Mouse (Mus musculus): ENCODE measurements at regions not wholly inside any gene's neighbourhood (a gene's known extent, or its start where the extent isn't known, plus 50 kb on each side); places are given as distances from the start of the nearest gene placed in this dataset.

GRCm38 (mm10) chr9:94104669-94105068, 433.2 kb downstream of the 1190002N15Rik start:
- WGBS: 63% methylated on average over 4 of the region's 4 CpGs
- Histone ChIP-seq H3K9me3 (ENCODE audit: control insufficient read depth, low read length) (no peaks in the 10 kb centered on the region), H3K4me3 (replicated peaks; ENCODE audit: low read length) (no peak overlapping the region), H3K36me3 (ENCODE audit: control insufficient read depth, insufficient read depth, low read length) (no peaks in the 10 kb centered on the region), H3K9ac (ENCODE audit: low read depth, low read length, severe bottlenecking) (no peak overlapping the region), H3K4me1 (ENCODE audit: control insufficient read depth, insufficient read depth, low read length) (no peaks in the 10 kb centered on the region), H3K27ac (replicated peaks; ENCODE audit: low read depth, low read length) (no peak overlapping the region), H3K4me2 (replicated peaks; ENCODE audit: low read depth, low read length, severe bottlenecking) (no peak overlapping the region), H3K27me3 (ENCODE audit: control insufficient read depth, insufficient read depth, low read length) (no peaks in the 10 kb centered on the region)
- DNase-seq (ENCODE audit: low spot score): no peak
- no peak for TF ChIP-seq POLR2A (IDR thresholded peaks at IDR 0.05; ENCODE audit: borderline replicate concordance, extremely low read depth, insufficient read depth, insufficient read length)
- no peak for ATAC-seq (ENCODE audit: low FRiP score, low read depth)

GRCm38 (mm10) chr9:94101958-94102357, 435.9 kb downstream of the 1190002N15Rik start:
- TF ChIP-seq POLR2A (IDR thresholded peaks at IDR 0.05; ENCODE audit: borderline replicate concordance, extremely low read depth, insufficient read depth, insufficient read length): no peak
- H3K36me3 ChIP-seq (ENCODE audit: control insufficient read depth, insufficient read depth, low read length): no peaks in the 10 kb centered on the region
- H3K4me3 ChIP-seq (replicated peaks; ENCODE audit: low read length): no peak overlapping the region
- no peak overlapping the region for H3K9ac ChIP-seq (ENCODE audit: low read depth, low read length, severe bottlenecking)
- WGBS: 55% methylated on average over 3 of the region's 3 CpGs
- H3K9me3 ChIP-seq (ENCODE audit: control insufficient read depth, low read length): no peaks in the 10 kb centered on the region
- H3K27me3 ChIP-seq (ENCODE audit: control insufficient read depth, insufficient read depth, low read length): no peaks in the 10 kb centered on the region
- DNase-seq (ENCODE audit: low spot score) (no peak), ATAC-seq (ENCODE audit: low FRiP score, low read depth) (no peak)
- no peak overlapping the region for H3K4me2 ChIP-seq (replicated peaks; ENCODE audit: low read depth, low read length, severe bottlenecking)
- H3K4me1 ChIP-seq (ENCODE audit: control insufficient read depth, insufficient read depth, low read length): no peaks in the 10 kb centered on the region
- no peak overlapping the region for H3K27ac ChIP-seq (replicated peaks; ENCODE audit: low read depth, low read length)

GRCm38 (mm10) chr9:94094800-94095199, 443.1 kb downstream of the 1190002N15Rik start:
- Histone ChIP-seq H3K27ac (replicated peaks; ENCODE audit: low read depth, low read length) (no peak overlapping the region), H3K27me3 (ENCODE audit: control insufficient read depth, insufficient read depth, low read length) (no peaks in the 10 kb centered on the region), H3K36me3 (ENCODE audit: control insufficient read depth, insufficient read depth, low read length) (no peaks in the 10 kb centered on the region), H3K9me3 (ENCODE audit: control insufficient read depth, low read length) (no peaks in the 10 kb centered on the region), H3K4me2 (replicated peaks; ENCODE audit: low read depth, low read length, severe bottlenecking) (no peak overlapping the region), H3K9ac (ENCODE audit: low read depth, low read length, severe bottlenecking) (no peak overlapping the region), H3K4me1 (ENCODE audit: control insufficient read depth, insufficient read depth, low read length) (no peaks in the 10 kb centered on the region), H3K4me3 (replicated peaks; ENCODE audit: low read length) (no peak overlapping the region)
- TF ChIP-seq POLR2A (IDR thresholded peaks at IDR 0.05; ENCODE audit: borderline replicate concordance, extremely low read depth, insufficient read depth, insufficient read length): no peak
- 72% methylated on average over 2 of the region's 2 CpGs for WGBS
- no peak for DNase-seq (ENCODE audit: low spot score)
- no peak for ATAC-seq (ENCODE audit: low FRiP score, low read depth)

- no peak overlapping the region for H3K27ac ChIP-seq (replicated peaks; ENCODE audit: low read depth, low read length)
- H3K27me3 ChIP-seq (ENCODE audit: control insufficient read depth, insufficient read depth, low read length): no peaks in the 10 kb centered on the region
- H3K9me3 ChIP-seq (ENCODE audit: control insufficient read depth, low read length): no peaks in the 10 kb centered on the region
- H3K36me3 ChIP-seq (ENCODE audit: control insufficient read depth, insufficient read depth, low read length): no peaks in the 10 kb centered on the region
- 48% methylated on average over 7 of the region's 7 CpGs for WGBS
- no peak for TF ChIP-seq POLR2A (IDR thresholded peaks at IDR 0.05; ENCODE audit: borderline replicate concordance, extremely low read depth, insufficient read depth, insufficient read length)
- H3K9ac ChIP-seq (ENCODE audit: low read depth, low read length, severe bottlenecking): no peak overlapping the region
- H3K4me1 ChIP-seq (ENCODE audit: control insufficient read depth, insufficient read depth, low read length): no peaks in the 10 kb centered on the region
- no peak overlapping the region for H3K4me3 ChIP-seq (replicated peaks; ENCODE audit: low read length)
- peak; percentile 16 for DNase-seq (ENCODE audit: low spot score)
- no peak for ATAC-seq (ENCODE audit: low FRiP score, low read depth)
- H3K4me2 ChIP-seq (replicated peaks; ENCODE audit: low read depth, low read length, severe bottlenecking): no peak overlapping the region
Measured at GRCm38 (mm10) chr9:94091658-94092225, 446.1 kb downstream of the 1190002N15Rik start.

GRCm38 (mm10) chr9:94089759-94090158, 448.1 kb downstream of the 1190002N15Rik start:
- 76% methylated on average over 1 of the region's 1 CpGs for WGBS
- no peak for TF ChIP-seq POLR2A (IDR thresholded peaks at IDR 0.05; ENCODE audit: borderline replicate concordance, extremely low read depth, insufficient read depth, insufficient read length)
- Histone ChIP-seq H3K4me2 (replicated peaks; ENCODE audit: low read depth, low read length, severe bottlenecking) (no peak overlapping the region), H3K27me3 (ENCODE audit: control insufficient read depth, insufficient read depth, low read length) (no peaks in the 10 kb centered on the region), H3K4me3 (replicated peaks; ENCODE audit: low read length) (no peak overlapping the region), H3K4me1 (ENCODE audit: control insufficient read depth, insufficient read depth, low read length) (no peaks in the 10 kb centered on the region), H3K9ac (ENCODE audit: low read depth, low read length, severe bottlenecking) (no peak overlapping the region), H3K36me3 (ENCODE audit: control insufficient read depth, insufficient read depth, low read length) (no peaks in the 10 kb centered on the region), H3K27ac (replicated peaks; ENCODE audit: low read depth, low read length) (no peak overlapping the region), H3K9me3 (ENCODE audit: control insufficient read depth, low read length) (no peaks in the 10 kb centered on the region)
- no peak for DNase-seq (ENCODE audit: low spot score)
- no peak for ATAC-seq (ENCODE audit: low FRiP score, low read depth)

Data from limb, embryonic 14.5 days (tissue).